Mouse (Mus musculus) heart, postnatal 0 days (tissue): ENCODE measurements around the gene Alk. TPM values are rescaled to one million over a fixed set of nuclear protein-coding genes. Genes with fewer than 3 reads are reported as not detected.

Source experiments
- ATAC-seq: fragments of 200-750 bp; cut with Nextera tagmentation; 2 replicates; pipeline ENCODE4 v1.8.0; 2017; ENCODE audit warnings: low read depth, moderate number of reproducible peaks, moderate library complexity; ENCODE audit not compliant: insufficient read depth
- DNase-seq: peaks from one replicate; pipeline ENCODE4 v3.0.0-alpha.2; 2016; ENCODE audit warnings: low spot score
- H3K27ac ChIP-seq: fragments of 300-500 bp; sonication (generic); 2 replicates; pipeline ENCODE4 v1.5.1; 2014; ENCODE audit warnings: low read depth, mild to moderate bottlenecking
- H3K27me3 ChIP-seq: fragments of 300-500 bp; sonication (generic); 2 replicates; pipeline ENCODE4 v1.6.1; 2014; ENCODE audit warnings: low read length, mixed read lengths; ENCODE audit not compliant: control insufficient read depth, insufficient read depth
- H3K36me3 ChIP-seq: fragments of 300-500 bp; sonication (generic); replicated peaks from 2 replicates; pipeline ENCODE4 v1.6.1; 2014; ENCODE audit warnings: low read length, mixed read lengths; ENCODE audit not compliant: control insufficient read depth, insufficient read depth
- H3K4me1 ChIP-seq: fragments of 300-500 bp; sonication (generic); 2 replicates; pipeline ENCODE4 v1.6.1; 2014; ENCODE audit warnings: antibody characterized with exemption; ENCODE audit not compliant: control insufficient read depth, insufficient read depth
- H3K4me2 ChIP-seq: fragments of 300-500 bp; sonication (generic); 2 replicates; pipeline ENCODE4 v1.6.1; 2014; ENCODE audit warnings: low read depth, mild to moderate bottlenecking, low read length, moderate library complexity
- H3K4me3 ChIP-seq: fragments of 300-500 bp; sonication (generic); 2 replicates; pipeline ENCODE4 v1.5.1; 2014; ENCODE audit warnings: low read depth, low read length
- H3K9ac ChIP-seq: fragments of 300-500 bp; sonication (generic); replicated peaks from 2 replicates; pipeline ENCODE4 v1.6.1; 2014; ENCODE audit warnings: low read depth, low read length, mixed read lengths
- H3K9me3 ChIP-seq: fragments of 300-500 bp; sonication (generic); replicated peaks from 2 replicates; pipeline ENCODE4 v1.6.1; 2016; ENCODE audit warnings: low read length; ENCODE audit not compliant: control insufficient read depth
- CTCF ChIP-seq: IDR thresholded peaks from 2 replicates; pipeline ENCODE4 v1.5.1; 2016; ENCODE audit warnings: antibody characterized with exemption, control low read depth, low read depth
- EP300 ChIP-seq: IDR thresholded peaks from 2 replicates; pipeline ENCODE4 v1.6.1; 2016; ENCODE audit warnings: antibody characterized with exemption, low read depth
- WGBS: fragments of 180-500 bp; shearing (Covaris S2); extraction: QIAGEN DNeasy Blood & Tissue Kit; methylation state at CpG from one replicate; pipeline ENCODE4 v1.1.7; 2014; 5-methylcytosine and 5-hydroxymethylcytosine counted together
- polyA plus RNA-seq: library from polyadenylated mRNA; unstranded; fragments of >200 nt; fragmentation: Nextera tagmentation; extraction: Ambion mirVana; gene quantifications from 2 replicates; pipeline ENCODE4 v1.2.1, GENCODE M21; 2015
- total RNA-seq: library from RNA; depleted of rRNA; stranded (reverse); fragments of >200 nt; gene quantifications from 2 replicates; pipeline ENCODE4 v1.2.3, GENCODE M21; 2014; ENCODE audit warnings: low replicate concordance

Gene Alk
- total and polyA plus RNA-seq, 2 experiments from 2014 or later = 0.04 TPM; not detected in 1

GRCm38 (mm10) chr17:72144461-72144860 is 460.0 kb downstream of the Alk start:
- no peak overlapping the region for H3K4me2 ChIP-seq
- H3K9me3 ChIP-seq = no peaks in the 10 kb centered on the region
- no peaks in the 10 kb centered on the region for H3K36me3 ChIP-seq
- no peaks in the 10 kb centered on the region for H3K4me1 ChIP-seq
- TF ChIP-seq CTCF = no peak
- no peak for TF ChIP-seq EP300
- no peak for ATAC-seq
- no peak overlapping the region for H3K4me3 ChIP-seq
- H3K27ac ChIP-seq = no peak overlapping the region
- DNase-seq = no peak
- H3K27me3 ChIP-seq = no peaks in the 10 kb centered on the region
- no peak overlapping the region for H3K9ac ChIP-seq
- 77% methylated on average over 9 of the region's 9 CpGs for WGBS

GRCm38 (mm10) chr17:72132140-72132911 is 472.1 kb downstream of the Alk start:
- Histone ChIP-seq H3K9ac (no peak overlapping the region), H3K9me3 (no peaks in the 10 kb centered on the region), H3K27ac (no peak overlapping the region), H3K4me2 (no peak overlapping the region), H3K4me3 (no peak overlapping the region), H3K4me1 (no peaks in the 10 kb centered on the region), H3K36me3 (no peaks in the 10 kb centered on the region), H3K27me3 (no peaks in the 10 kb centered on the region)
- WGBS = 75% methylated on average over 8 of the region's 8 CpGs
- TF ChIP-seq EP300 (no peak), CTCF (no peak)
- no peak for DNase-seq
- no peak for ATAC-seq

- ATAC-seq (no peak), DNase-seq (no peak)
- 78% methylated on average over 1 of the region's 1 CpGs for WGBS
- Histone ChIP-seq H3K4me2 (no peak overlapping the region), H3K27me3 (no peaks in the 10 kb centered on the region), H3K4me1 (no peaks in the 10 kb centered on the region), H3K4me3 (no peak overlapping the region), H3K9ac (no peak overlapping the region), H3K27ac (no peak overlapping the region), H3K36me3 (no peaks in the 10 kb centered on the region), H3K9me3 (no peaks in the 10 kb centered on the region)
- TF ChIP-seq CTCF (no peak), EP300 (no peak)
These were observed 482.8 kb downstream of the Alk start for GRCm38 (mm10) chr17:72121660-72122059.

- Histone ChIP-seq H3K9ac (no peak overlapping the region), H3K27ac (no peak overlapping the region), H3K9me3 (no peaks in the 10 kb centered on the region), H3K4me2 (no peak overlapping the region), H3K27me3 (no peaks in the 10 kb centered on the region), H3K4me1 (no peaks in the 10 kb centered on the region), H3K4me3 (no peak overlapping the region), H3K36me3 (no peaks in the 10 kb centered on the region)
- no peak for DNase-seq
- TF ChIP-seq CTCF = no peak
- TF ChIP-seq EP300 = no peak
- 68% methylated on average over 11 of the region's 11 CpGs for WGBS
- ATAC-seq = no peak
These were observed 484.1 kb downstream of the Alk start for GRCm38 (mm10) chr17:72120278-72120677.

- WGBS = 22% methylated on average over 5 of the region's 5 CpGs
- no peaks in the 10 kb centered on the region for H3K9me3 ChIP-seq
- no peak for TF ChIP-seq EP300
- no peak for TF ChIP-seq CTCF
- no peaks in the 10 kb centered on the region for H3K36me3 ChIP-seq
- no peak overlapping the region for H3K27ac ChIP-seq
- no peak for DNase-seq
- no peaks in the 10 kb centered on the region for H3K4me1 ChIP-seq
- no peak for ATAC-seq
- no peak overlapping the region for H3K9ac ChIP-seq
- no peak overlapping the region for H3K4me2 ChIP-seq
- no peak overlapping the region for H3K4me3 ChIP-seq
- no peaks in the 10 kb centered on the region for H3K27me3 ChIP-seq
These were observed 486.1 kb downstream of the Alk start for GRCm38 (mm10) chr17:72118376-72118775.
